Mouse (Mus musculus) CH12.LX (cell line): ENCODE results near the gene Nfkbiz.

Experiments
- JUND ChIP-seq: conservative IDR thresholded peaks from 2 replicates; pipeline ENCODE4 v1.6.1; 2011; ENCODE audit warnings: low read depth, low read length, improper control_type of control experiment
- MAFK ChIP-seq: IDR thresholded peaks from 2 replicates; pipeline ENCODE4 v1.6.1; 2011; ENCODE audit warnings: low read length, improper control_type of control experiment; ENCODE audit not compliant: insufficient replicate concordance
- MEF2A ChIP-seq: IDR thresholded peaks from 2 replicates; pipeline ENCODE4 v1.6.1; 2014; ENCODE audit warnings: low read depth, mild to moderate bottlenecking, inconsistent platforms, low read length, improper control_type of control experiment, borderline replicate concordance
- MXI1 ChIP-seq: IDR thresholded peaks from 2 replicates; pipeline ENCODE4 v1.6.1; 2011; ENCODE audit warnings: mild to moderate bottlenecking, low read depth, low read length, improper control_type of control experiment
- SIN3A ChIP-seq: IDR thresholded peaks from 2 replicates; pipeline ENCODE4 v1.6.1; 2012; ENCODE audit warnings: low read length, improper control_type of control experiment, inconsistent platforms
- USF1 ChIP-seq: IDR thresholded peaks from 2 replicates; pipeline ENCODE4 v1.6.1; 2014; ENCODE audit warnings: low read depth, mild to moderate bottlenecking, inconsistent platforms, low read length, improper control_type of control experiment
- ZC3H11A ChIP-seq: IDR thresholded peaks from 2 replicates; pipeline ENCODE4 v1.6.1; 2012; ENCODE audit warnings: low read depth, mild to moderate bottlenecking, inconsistent platforms, low read length, improper control_type of control experiment

GRCm38 (mm10) chr16:55844847-55845246 lies 6.1 kb upstream of the Nfkbiz start:
- no peak for TF ChIP-seq MAFK
- TF ChIP-seq MEF2A = no peak
- no peak for TF ChIP-seq USF1
- TF ChIP-seq MXI1 = no peak
- no peak for TF ChIP-seq SIN3A
- no peak for TF ChIP-seq ZC3H11A
- TF ChIP-seq JUND = no peak
